Mouse (Mus musculus): ENCODE data around the gene Thsd4. TPM values are rescaled to one million over a fixed set of nuclear protein-coding genes. Genes with fewer than 3 reads are reported as not detected.

Gene Thsd4
- 2.6 and 3.9 TPM in 2 replicates for polyA plus RNA-seq (2012; rRNA removed)

- no peak within 1 kb of the TSS for H3K27ac ChIP-seq (ENCODE audit: insufficient read depth, low read length)
- H3K4me1 ChIP-seq (ENCODE audit: control insufficient read depth, insufficient read depth, low read length), result no peaks in the 10 kb centered on the region
- H3K4me3 ChIP-seq (ENCODE audit: insufficient read depth, low read length), result no peak within 1 kb of the TSS
- no peak for TF ChIP-seq POLR2A (IDR thresholded peaks at IDR 0.05; ENCODE audit: extremely low read depth, insufficient read depth, low read length)
- 0 out of 2 replicates have a peak, but pooled peaks have one; percentile 13 for TF ChIP-seq CTCF (IDR thresholded peaks at IDR 0.05; ENCODE audit: extremely low read depth, insufficient read depth, low read length)
Measured at GRCm38 (mm10) chr9:60521806-60522264, at the start of gene Thsd4. Gene Thsd4, minus strand, starts transcription at chr9:60522046.

- Histone ChIP-seq H3K27ac (ENCODE audit: insufficient read depth, low read length) (no peak overlapping the region), H3K4me1 (ENCODE audit: control insufficient read depth, insufficient read depth, low read length) (no peaks in the 10 kb centered on the region), H3K4me3 (ENCODE audit: insufficient read depth, low read length) (no peak overlapping the region)
- TF ChIP-seq CTCF (IDR thresholded peaks at IDR 0.05; ENCODE audit: extremely low read depth, insufficient read depth, low read length) (no peak), POLR2A (IDR thresholded peaks at IDR 0.05; ENCODE audit: extremely low read depth, insufficient read depth, low read length) (no peak)
Measured at GRCm38 (mm10) chr9:60571041-60571440, 49.2 kb upstream of the Thsd4 start.

GRCm38 (mm10) chr9:60569366-60569765, 47.5 kb upstream of the Thsd4 start:
- TF ChIP-seq CTCF (IDR thresholded peaks at IDR 0.05; ENCODE audit: extremely low read depth, insufficient read depth, low read length) (no peak), POLR2A (IDR thresholded peaks at IDR 0.05; ENCODE audit: extremely low read depth, insufficient read depth, low read length) (no peak)
- H3K4me3 ChIP-seq (ENCODE audit: insufficient read depth, low read length), result no peak overlapping the region
- H3K4me1 ChIP-seq (ENCODE audit: control insufficient read depth, insufficient read depth, low read length), result no peaks in the 10 kb centered on the region
- H3K27ac ChIP-seq (ENCODE audit: insufficient read depth, low read length), result no peak overlapping the region

DNA sequence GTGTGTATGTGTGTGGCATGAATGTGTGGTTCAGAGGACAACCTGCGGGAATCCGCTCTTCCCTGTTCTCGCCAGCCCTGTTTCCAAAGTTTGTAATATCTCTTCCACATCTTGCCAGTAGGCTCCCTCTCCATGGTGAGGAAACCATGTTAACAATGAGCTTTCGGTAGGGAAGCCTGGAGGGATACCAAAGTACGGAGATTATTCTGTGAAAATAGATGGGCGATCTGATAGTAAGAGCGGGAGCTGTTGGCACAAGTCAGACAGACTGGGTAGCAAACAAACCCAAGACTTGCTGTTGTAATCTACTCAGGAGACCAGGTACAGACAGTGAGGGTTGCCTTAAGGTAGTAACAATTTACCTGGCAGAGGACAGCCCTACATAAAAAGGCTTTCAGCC, 42.0 kb upstream of the Thsd4 start:
- Histone ChIP-seq H3K4me1 (ENCODE audit: control insufficient read depth, insufficient read depth, low read length) (peaks cover 6% of the 10 kb centered on the region), H3K4me3 (ENCODE audit: insufficient read depth, low read length) (no peak overlapping the region), H3K27ac (ENCODE audit: insufficient read depth, low read length) (no peak overlapping the region)
- no peak for TF ChIP-seq CTCF (IDR thresholded peaks at IDR 0.05; ENCODE audit: extremely low read depth, insufficient read depth, low read length)

DNA sequence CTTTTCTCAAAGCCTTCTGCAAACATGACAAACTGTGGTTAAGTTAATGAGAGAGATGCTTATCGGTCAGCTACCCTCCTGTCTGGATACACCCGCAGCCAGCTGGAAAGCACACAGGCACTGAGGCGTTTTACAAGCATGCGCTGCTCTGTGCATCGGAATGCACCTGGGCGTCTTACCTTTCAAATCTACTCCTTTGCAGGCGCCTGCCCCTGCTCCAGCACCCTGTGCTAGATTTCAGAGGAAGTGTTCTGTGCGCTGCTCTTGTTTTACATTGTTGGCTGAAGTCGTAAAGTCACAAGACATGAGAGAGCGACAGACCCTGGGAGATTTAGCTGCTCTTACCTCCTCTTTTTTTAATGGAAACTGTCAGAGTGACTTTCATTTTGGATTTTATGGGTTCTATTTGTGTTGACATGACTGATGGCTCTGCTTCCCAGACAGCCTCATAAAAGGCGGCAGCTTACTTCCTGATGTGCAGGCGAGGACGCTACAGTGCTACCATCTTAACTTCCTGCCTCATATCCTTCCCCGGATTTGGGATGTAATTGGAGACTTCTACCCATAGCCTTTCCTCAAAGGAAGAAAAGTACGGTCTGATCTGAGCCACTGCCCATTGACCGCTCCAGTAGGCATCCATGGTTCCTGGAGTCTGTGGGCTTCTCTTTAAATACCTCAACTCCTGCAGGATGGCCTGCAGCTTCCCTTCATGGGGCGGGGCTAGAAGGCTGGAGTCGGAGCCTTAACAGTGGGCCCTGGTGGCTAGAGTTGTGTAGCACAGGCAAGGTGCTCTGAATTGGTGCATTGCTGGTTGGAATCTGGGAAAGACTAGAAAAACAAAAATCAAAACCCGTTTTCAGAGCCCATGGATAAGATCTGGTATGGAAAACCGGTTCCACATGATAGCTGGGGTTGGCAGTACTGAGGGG, 40.9 kb upstream of the Thsd4 start:
- TF ChIP-seq POLR2A (IDR thresholded peaks at IDR 0.05; ENCODE audit: extremely low read depth, insufficient read depth, low read length) (no peak), CTCF (IDR thresholded peaks at IDR 0.05; ENCODE audit: extremely low read depth, insufficient read depth, low read length) (no peak)
- H3K4me1 ChIP-seq (ENCODE audit: control insufficient read depth, insufficient read depth, low read length), result peaks cover 6% of the 10 kb centered on the region
- no peak overlapping the region for H3K4me3 ChIP-seq (ENCODE audit: insufficient read depth, low read length)
- H3K27ac ChIP-seq (ENCODE audit: insufficient read depth, low read length), result no peak overlapping the region

DNA sequence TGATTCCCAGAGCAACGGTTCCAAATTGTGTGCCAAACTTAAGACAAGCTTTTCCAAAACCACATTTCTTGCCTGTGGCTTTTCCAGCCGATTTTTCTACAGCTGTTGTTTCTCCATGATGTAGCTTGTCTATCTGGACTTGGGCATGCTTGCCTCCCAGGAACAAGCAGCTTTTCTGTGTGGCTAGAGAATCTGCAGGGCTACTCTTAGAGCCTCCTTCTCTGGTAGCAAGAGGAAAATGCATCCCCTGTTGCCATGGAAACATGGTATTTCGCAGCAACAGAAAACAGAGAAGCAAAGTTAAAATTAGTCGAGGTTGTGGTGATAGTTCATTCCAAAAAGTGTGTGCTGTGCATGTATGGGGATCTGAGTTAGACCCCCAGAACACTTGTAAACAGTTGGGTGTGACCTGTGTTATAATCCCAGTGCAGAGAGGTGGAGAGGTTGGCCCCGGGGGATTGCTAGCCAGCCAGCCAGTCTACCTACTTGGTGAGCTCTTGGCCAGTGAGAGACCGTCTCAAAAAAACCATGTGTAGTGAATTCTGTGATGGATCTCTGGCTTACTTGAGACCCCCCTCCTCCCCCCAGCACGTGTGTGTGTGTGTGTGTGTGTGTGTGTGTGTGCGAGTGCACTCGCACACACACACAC, 39.9 kb upstream of the Thsd4 start:
- no peak overlapping the region for H3K4me3 ChIP-seq (ENCODE audit: insufficient read depth, low read length)
- no peak for TF ChIP-seq POLR2A (IDR thresholded peaks at IDR 0.05; ENCODE audit: extremely low read depth, insufficient read depth, low read length)
- no peak for TF ChIP-seq CTCF (IDR thresholded peaks at IDR 0.05; ENCODE audit: extremely low read depth, insufficient read depth, low read length)
- H3K4me1 ChIP-seq (ENCODE audit: control insufficient read depth, insufficient read depth, low read length), result peaks cover 6% of the 10 kb centered on the region
- no peak overlapping the region for H3K27ac ChIP-seq (ENCODE audit: insufficient read depth, low read length)

DNA sequence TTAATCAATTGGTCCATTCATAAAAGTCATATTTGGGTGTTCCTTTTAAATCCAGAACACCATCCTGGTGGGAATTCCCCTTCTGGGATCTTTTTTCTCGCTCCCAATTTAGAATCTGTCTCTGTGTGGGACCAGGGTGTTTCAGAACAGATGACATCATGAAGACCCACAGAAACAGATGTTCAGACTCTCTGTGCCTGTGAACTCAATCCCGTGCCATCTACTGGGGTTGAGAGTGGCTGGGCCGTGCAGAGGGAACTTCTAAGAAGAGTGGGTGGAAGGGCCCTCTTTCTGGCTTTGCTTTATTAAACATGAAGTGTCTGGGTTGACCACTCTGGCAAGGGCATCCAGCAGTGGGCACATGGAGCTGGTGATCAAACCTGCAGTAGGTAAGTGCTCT, 36.7 kb upstream of the Thsd4 start:
- no peak for TF ChIP-seq CTCF (IDR thresholded peaks at IDR 0.05; ENCODE audit: extremely low read depth, insufficient read depth, low read length)
- no peak for TF ChIP-seq POLR2A (IDR thresholded peaks at IDR 0.05; ENCODE audit: extremely low read depth, insufficient read depth, low read length)
- no peak overlapping the region for H3K27ac ChIP-seq (ENCODE audit: insufficient read depth, low read length)
- peaks cover 6% of the 10 kb centered on the region for H3K4me1 ChIP-seq (ENCODE audit: control insufficient read depth, insufficient read depth, low read length)
- no peak overlapping the region for H3K4me3 ChIP-seq (ENCODE audit: insufficient read depth, low read length)

DNA sequence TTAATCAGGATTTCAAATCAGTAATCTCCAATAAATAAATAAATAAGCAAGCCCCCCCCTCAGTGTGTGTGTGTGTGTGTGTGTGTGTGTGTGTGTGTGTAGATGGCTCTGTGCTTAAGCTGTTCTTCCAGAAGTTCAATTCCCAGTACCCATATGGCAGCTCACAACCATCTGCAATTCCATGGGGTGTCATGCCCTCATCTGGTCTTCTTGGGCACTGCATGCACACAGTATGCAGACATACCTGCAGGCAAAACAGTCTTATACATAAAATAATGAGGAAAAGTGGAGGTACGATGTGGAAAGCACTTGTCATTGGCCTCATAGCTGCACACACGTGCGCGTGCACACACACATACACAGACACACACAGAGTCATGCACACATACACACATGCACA, 29.4 kb upstream of the Thsd4 start:
- TF ChIP-seq CTCF (IDR thresholded peaks at IDR 0.05; ENCODE audit: extremely low read depth, insufficient read depth, low read length) (no peak), POLR2A (IDR thresholded peaks at IDR 0.05; ENCODE audit: extremely low read depth, insufficient read depth, low read length) (no peak)
- no peak overlapping the region for H3K27ac ChIP-seq (ENCODE audit: insufficient read depth, low read length)
- H3K4me1 ChIP-seq (ENCODE audit: control insufficient read depth, insufficient read depth, low read length), result no peaks in the 10 kb centered on the region
- no peak overlapping the region for H3K4me3 ChIP-seq (ENCODE audit: insufficient read depth, low read length)

DNA sequence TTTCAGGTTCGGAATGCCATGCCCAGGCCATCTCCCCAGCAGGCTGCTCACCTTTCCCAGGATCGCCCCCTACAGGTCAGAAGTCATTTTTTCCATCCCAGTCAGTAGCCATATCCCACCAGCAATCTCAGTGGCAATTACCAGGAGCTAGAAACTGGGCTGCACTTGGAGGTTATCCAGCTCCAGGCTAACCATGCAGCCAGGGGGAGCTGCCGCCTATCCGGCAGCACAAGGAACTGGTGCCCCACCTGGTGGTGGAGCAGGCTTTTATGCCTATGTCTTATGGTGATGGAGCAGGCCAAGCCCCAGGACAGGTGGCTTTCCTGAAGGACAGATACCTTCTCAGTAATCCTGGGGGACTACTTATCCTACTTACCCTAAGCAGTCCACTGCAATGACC, 26.3 kb upstream of the Thsd4 start:
- H3K4me3 ChIP-seq (ENCODE audit: insufficient read depth, low read length), result no peak overlapping the region
- H3K4me1 ChIP-seq (ENCODE audit: control insufficient read depth, insufficient read depth, low read length), result no peaks in the 10 kb centered on the region
- TF ChIP-seq CTCF (IDR thresholded peaks at IDR 0.05; ENCODE audit: extremely low read depth, insufficient read depth, low read length), result peak; percentile 50; the same call in 1 of the 2 replicates
- TF ChIP-seq POLR2A (IDR thresholded peaks at IDR 0.05; ENCODE audit: extremely low read depth, insufficient read depth, low read length), result no peak
- H3K27ac ChIP-seq (ENCODE audit: insufficient read depth, low read length), result no peak overlapping the region

All from cortical plate, adult 2 months (tissue).